Mouse (Mus musculus) gastrocnemius, postnatal 25 days (tissue): ENCODE measurements at regions not wholly inside any gene's neighbourhood (a gene's known extent, or its start where the extent isn't known, plus 50 kb on each side); places are given as distances from the start of the nearest gene placed in this dataset.

ENCODE experiments used
- DNase-seq: peaks from one replicate; pipeline ENCODE4 v3.0.0; 2022

GRCm38 (mm10) chr16:24050856-24051640, 62.4 kb upstream of the Bcl6 start:
- no peak for DNase-seq

DNA sequence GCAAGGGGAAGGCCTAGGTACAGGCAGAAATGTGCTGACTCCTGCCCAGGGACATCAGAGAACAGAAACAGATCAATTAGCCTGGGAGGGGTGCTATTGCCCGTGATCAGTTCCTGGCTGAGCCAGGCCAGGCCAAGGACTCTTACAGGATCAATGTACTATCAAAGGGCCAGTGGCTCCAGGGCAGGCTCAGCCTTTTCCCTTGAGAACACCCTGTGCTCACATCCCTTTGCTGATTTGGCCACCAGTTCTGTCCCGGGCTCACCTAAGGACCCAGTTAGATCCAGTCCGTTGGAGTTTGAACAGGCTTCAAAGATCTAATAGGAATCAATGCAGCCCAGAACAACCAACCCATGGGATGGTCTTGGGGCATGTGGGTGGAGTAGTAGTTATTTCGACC, 55.1 kb upstream of the Bcl6 start:
- DNase-seq: no peak

DNA sequence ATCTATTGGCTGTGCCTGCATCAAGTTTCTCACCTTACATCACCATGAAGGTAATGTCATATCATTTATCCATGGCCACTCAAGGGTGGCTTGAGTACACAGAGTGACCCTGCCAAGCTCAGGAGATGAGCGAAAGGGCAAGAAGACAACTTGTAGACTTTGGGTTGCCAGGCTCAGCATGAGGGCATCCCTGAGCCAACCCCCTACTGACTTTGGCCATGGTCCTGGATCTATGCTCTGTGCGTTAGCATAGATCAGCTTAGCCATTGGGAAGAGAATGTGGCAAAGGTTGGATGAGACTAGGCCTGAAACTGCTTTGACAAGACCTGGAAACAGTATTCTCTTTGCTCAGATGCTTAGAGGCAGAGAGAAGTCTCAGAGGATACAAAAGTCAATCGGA, 54.3 kb upstream of the Bcl6 start:
- no peak for DNase-seq

- DNase-seq: no peak
Measured at GRCm38 (mm10) chr16:24042216-24042615, 53.6 kb upstream of the Bcl6 start.

DNA sequence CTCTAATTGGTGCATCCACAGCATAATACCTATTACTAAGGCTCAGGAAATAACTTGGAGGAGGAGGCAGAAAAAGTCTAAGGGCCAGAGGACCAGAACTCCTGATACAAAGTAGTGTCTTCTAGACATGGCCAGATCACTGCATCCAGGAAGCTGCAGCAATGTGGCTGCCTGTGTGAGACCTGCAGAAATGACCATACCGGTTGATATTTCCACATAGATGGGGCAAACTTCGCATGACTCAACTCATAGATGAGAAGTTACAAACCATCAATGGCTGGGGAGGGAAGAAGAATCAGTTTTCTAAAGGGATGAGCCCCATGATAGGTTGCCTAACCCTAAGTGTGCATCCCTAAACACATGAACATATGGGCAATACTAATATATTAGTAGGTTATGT, 52.8 kb upstream of the Bcl6 start:
- no peak for DNase-seq

DNA sequence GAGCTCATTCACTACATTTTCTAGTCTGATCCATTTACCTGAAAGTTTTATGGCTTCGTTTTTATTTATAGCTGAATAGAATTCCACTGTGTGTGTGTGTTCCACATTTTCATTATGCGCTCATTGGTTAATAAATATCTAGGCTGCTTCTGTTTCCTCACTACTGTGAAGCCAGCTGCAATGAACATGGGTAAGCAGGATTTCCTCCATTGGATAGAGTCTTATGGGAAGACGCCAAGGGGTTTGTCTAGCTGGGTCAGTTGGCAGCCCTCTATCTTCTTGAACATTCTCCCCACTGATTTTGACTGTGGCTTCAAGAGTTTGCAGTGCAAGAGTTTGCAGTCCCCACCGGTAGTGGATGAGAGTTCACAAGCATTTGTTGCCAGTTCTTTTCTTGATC, 51.1 kb upstream of the Bcl6 start:
- no peak for DNase-seq
